Mouse (Mus musculus) layer of hippocampus, postnatal 14 days (tissue): ENCODE measurements around the gene Ip6k2. TPM values are rescaled to one million over a fixed set of nuclear protein-coding genes. Genes with fewer than 3 reads are reported as not detected.

ENCODE experiments used
- microRNA-seq, 2 experiments: library from miRNA; unstranded; fragments of <30 nt; microRNA quantifications; one replicate each; pipeline ENCODE4 v1.2.0; 2021
- total RNA-seq, 2 experiments: library from RNA; stranded (reverse); gene quantifications; 2 replicates each; pipeline ENCODE4 v1.2.3; 2021

The Ip6k2 gene
- total RNA-seq, 2 experiments from 2014 or later: 201 to 212 TPM

Small RNA genes lying within 50 kb of the gene (microRNA-seq; reads per million reads assigned to microRNA genes)
- gene Gm23156: 0 reads per million in 2 experiments

Other genes with a start within 250 kb of the Ip6k2 start
- gene Impdh2, start 223.5 kb upstream of the Ip6k2 start, total RNA-seq: 10 to 100 TPM; 61.3 to 70.1 TPM
- gene Ndufaf3, start 216.4 kb upstream of the Ip6k2 start, total RNA-seq: 10 to 100 TPM; 52.0 to 54.6 TPM
- gene Dalrd3, start 213.9 kb upstream of the Ip6k2 start, total RNA-seq: 10 to 100 TPM; 76.0 to 86.5 TPM
- 100 to 1,000 TPM; 172 to 180 TPM for gene Wdr6, start 205.1 kb upstream of the Ip6k2 start, total RNA-seq
- gene P4htm, start 186.1 kb upstream of the Ip6k2 start, total RNA-seq: 10 to 100 TPM; 64.2 to 64.5 TPM
- 10 to 100 TPM; 50.2 to 50.6 TPM for gene Arih2, start 134.4 kb upstream of the Ip6k2 start, total RNA-seq
- 10 to 100 TPM; 19.6 to 26.3 TPM for gene Slc25a20, start 121.7 kb upstream of the Ip6k2 start, total RNA-seq
- gene Prkar2a, start 94.5 kb upstream of the Ip6k2 start, total RNA-seq: 10 to 100 TPM; 43.5 to 49.4 TPM
- 10 to 100 TPM; 47.2 to 52.3 TPM for gene Nckipsd, start 24.6 kb downstream of the Ip6k2 start, total RNA-seq
- 10 to 100 TPM; 54.2 to 57.1 TPM for gene Celsr3, start 42.5 kb downstream of the Ip6k2 start, total RNA-seq
- gene Slc26a6, start 69.5 kb downstream of the Ip6k2 start, total RNA-seq: 10 to 100 TPM; 31.5 to 33.6 TPM
- gene Tmem89, start 130.8 kb downstream of the Ip6k2 start, total RNA-seq: under 1 TPM; 0.37 to 0.43 TPM
- gene Uqcrc1, start 152.8 kb downstream of the Ip6k2 start, total RNA-seq: 100 to 1,000 TPM; 388 to 394 TPM
- gene Col7a1, start 169.8 kb downstream of the Ip6k2 start, total RNA-seq: 1 to 10 TPM; 5.0 TPM
- not detected for gene Ucn2, start 202.2 kb downstream of the Ip6k2 start, total RNA-seq
- gene Pfkfb4, start 208.0 kb downstream of the Ip6k2 start, total RNA-seq: 10 to 100 TPM; 13.7 to 17.8 TPM